Mouse (Mus musculus) ES-CJ7 (cell line): ENCODE results near the gene Slc22a23.

Experiments used
- DNase-seq: peaks from one replicate; pipeline ENCODE4 v3.0.0; 2011; ENCODE audit warnings: low read depth, low spot score

Gene Slc22a23

GRCm38 (mm10) chr13:34163304-34163975 is 181.5 kb downstream of the Slc22a23 start:
- no peak for DNase-seq

GRCm38 (mm10) chr13:34162491-34163303 is 182.3 kb downstream of the Slc22a23 start, which contains the start of gene Psmg4:
Gene Psmg4, plus strand, starts transcription at chr13:34162964.
- DNase-seq = peak; percentile 94

- no peak for DNase-seq
Measured at GRCm38 (mm10) chr13:34159926-34160325, 185.1 kb downstream of the Slc22a23 start.

- DNase-seq = no peak
Measured at GRCm38 (mm10) chr13:34157596-34158157, 187.3 kb downstream of the Slc22a23 start.

- no peak for DNase-seq
Measured at GRCm38 (mm10) chr13:34156840-34157185, 188.2 kb downstream of the Slc22a23 start.

GRCm38 (mm10) chr13:34156133-34156839 is 188.7 kb downstream of the Slc22a23 start:
- peak; percentile 91 for DNase-seq

GRCm38 (mm10) chr13:34154931-34155272 is 190.1 kb downstream of the Slc22a23 start:
- peak; percentile 76 for DNase-seq

- DNase-seq = peak; percentile 90
Measured at GRCm38 (mm10) chr13:34154217-34154930, 190.6 kb downstream of the Slc22a23 start.

- DNase-seq = peak; percentile 47
Measured at GRCm38 (mm10) chr13:34153254-34154011, 191.5 kb downstream of the Slc22a23 start.

GRCm38 (mm10) chr13:34152695-34153094 is 192.3 kb downstream of the Slc22a23 start:
- DNase-seq = peak; percentile 75

GRCm38 (mm10) chr13:34151425-34151824 is 193.6 kb downstream of the Slc22a23 start:
- no peak for DNase-seq

- DNase-seq = peak; percentile 72
Measured at GRCm38 (mm10) chr13:34150271-34151027, 194.5 kb downstream of the Slc22a23 start.

- no peak for DNase-seq
Measured at GRCm38 (mm10) chr13:34149463-34150176, 195.4 kb downstream of the Slc22a23 start.

- DNase-seq = peak; percentile 82
Measured at GRCm38 (mm10) chr13:34148767-34149392, 196.1 kb downstream of the Slc22a23 start.

- no peak for DNase-seq
Measured at GRCm38 (mm10) chr13:34148181-34148580, 196.8 kb downstream of the Slc22a23 start.

- DNase-seq = peak; percentile 43
Measured at GRCm38 (mm10) chr13:34146916-34147315, 198.1 kb downstream of the Slc22a23 start.

GRCm38 (mm10) chr13:34143389-34143788 is 201.6 kb downstream of the Slc22a23 start:
- no peak for DNase-seq

- DNase-seq = no peak
Measured at GRCm38 (mm10) chr13:34136605-34137004, 208.4 kb downstream of the Slc22a23 start.

GRCm38 (mm10) chr13:34134276-34134675 is 210.7 kb downstream of the Slc22a23 start:
- DNase-seq = no peak
